Mouse (Mus musculus): ENCODE results near the gene B830017H08Rik.

Gene B830017H08Rik

DNA sequence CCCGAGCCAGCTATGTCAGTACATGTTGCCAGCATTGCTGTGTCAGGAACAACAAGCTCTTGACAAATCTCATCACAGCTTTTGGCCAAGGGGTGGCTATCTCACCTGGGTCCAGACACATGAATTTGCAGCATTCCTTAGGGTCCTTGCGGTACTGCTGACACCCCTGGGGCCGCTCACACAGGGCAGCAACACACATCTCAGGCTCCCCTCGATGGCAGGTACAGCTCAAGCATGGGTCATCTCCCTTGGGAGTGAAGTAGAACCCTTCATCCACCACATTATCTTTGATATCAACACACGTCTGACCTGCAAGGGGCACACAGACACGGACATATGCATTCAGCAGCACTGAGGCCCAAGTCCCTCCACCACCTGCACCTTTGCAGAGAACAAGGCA is 16.6 kb downstream of the B830017H08Rik start:
- in situ Hi-C loops (cut with MboI, MseI): no loop called here

DNA sequence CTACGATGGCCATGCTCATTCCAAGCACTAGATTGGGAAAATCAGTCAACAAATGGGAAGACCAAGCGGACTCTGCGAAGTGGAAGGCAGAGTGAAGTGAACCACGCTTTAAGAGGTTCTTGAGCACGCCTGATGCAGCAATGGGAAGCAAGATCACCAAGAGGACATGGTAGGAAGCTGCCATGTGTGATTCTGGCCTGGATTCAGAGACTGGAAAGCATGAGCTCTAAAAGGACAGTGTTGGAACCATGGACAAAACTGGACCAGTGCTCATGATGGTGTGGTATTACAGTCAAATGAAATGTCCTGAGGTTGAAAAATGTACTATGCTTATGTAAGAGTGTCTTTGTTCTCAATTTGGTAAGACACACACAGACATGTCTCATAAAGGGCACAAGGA is 18.4 kb downstream of the B830017H08Rik start:
- in situ Hi-C loops (cut with MboI, MseI): no loop called here

DNA sequence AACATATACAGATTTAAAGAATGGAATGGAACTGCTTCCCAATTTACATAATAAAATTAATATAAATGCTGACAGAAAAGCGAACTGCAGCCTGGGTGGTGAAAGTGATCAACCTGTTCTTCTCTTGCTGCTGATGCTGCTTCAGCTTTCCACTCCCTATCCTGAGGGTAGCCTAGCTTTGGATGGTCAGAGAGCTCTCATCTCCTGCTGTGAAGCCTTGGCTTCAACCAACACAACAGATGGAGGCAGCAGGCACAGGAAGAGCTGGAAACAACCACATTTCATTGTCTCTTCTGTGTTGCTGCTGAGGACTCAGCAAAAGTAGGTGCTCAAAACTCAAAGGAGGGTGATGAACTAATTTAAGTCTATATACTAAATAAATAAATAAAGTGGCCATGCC is 18.9 kb downstream of the B830017H08Rik start:
- in situ Hi-C loops (cut with MboI, MseI): no loop called here

DNA sequence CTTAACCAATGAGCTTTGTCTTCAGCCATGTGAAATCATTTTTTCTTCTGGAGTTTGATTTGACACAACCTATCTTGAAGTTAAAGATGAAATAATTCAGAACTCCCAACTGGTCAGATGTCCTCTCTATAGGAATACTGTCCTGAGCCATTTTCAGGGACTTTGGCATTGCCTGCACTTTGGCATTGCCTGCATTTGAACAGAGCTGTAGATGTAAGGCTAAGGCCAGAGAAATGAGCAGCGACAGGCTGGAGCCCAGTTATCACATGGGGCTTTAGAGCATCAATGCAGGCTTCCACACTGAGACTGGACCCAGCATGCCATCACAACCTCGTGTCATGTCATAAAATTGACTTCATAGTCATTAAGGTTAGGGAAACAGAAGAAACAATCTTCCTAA is 20.3 kb downstream of the B830017H08Rik start:
- in situ Hi-C loops (cut with MboI, MseI): no loop called here

DNA sequence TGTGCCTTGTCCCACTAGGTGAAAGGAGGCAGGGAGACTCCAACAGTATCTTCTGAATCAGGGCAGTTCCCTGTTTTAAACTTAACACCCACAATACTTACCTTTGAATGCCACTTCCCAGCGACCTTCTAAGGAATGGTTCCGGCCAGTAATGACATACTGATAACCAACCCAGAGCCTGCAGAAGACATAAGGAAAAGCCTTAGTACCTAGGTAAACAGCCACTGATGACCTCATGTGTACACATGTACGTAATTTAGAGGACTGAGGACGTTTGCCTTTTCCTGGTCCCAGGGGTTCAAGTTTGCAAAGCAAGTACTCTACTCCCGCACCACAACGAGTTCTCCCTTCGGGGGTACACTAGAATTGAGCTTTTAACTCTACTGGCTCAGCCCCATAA is 24.2 kb downstream of the B830017H08Rik start:
- in situ Hi-C loops (cut with MboI, MseI): no loop called here

DNA sequence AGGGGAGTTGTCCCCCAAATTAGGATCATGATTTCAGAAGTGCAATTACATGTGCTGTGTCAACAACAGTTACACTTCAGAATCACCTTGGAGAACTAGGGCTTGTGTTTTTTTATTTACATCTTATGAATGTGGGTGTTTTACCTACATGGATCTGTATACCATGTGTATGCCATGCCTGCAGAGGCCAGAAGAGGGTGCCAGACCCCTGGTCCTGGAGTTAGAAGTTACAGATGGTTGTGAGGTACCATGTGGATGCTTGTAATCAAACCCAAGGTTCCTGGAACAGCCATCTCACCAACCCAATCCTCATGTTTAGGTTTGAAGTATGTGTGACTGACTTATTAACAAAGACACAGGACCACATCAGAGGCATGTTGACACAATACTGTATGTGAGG is 25.7 kb downstream of the B830017H08Rik start:
- in situ Hi-C loops (cut with MboI, MseI): no loop called here

DNA sequence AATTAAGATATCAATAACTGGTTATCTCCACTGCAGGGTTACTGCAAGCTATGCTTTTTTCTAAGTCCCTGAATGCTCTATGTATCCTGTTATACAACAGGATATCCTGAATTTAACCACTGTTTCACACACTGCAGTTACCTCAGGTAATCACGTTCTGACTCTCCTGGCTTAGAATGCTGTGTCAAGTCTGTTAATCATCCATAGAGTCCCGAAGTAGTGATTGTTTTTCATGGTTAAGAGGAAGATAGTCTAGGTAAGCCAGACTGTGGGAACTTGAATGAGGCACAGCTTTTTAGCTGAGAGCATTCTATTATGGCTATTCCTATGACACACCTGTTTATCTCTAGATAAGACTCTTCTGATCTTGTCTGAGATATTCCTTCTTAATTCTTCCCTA is 32.4 kb downstream of the B830017H08Rik start:
- in situ Hi-C loops (cut with MboI, MseI): no loop called here

DNA sequence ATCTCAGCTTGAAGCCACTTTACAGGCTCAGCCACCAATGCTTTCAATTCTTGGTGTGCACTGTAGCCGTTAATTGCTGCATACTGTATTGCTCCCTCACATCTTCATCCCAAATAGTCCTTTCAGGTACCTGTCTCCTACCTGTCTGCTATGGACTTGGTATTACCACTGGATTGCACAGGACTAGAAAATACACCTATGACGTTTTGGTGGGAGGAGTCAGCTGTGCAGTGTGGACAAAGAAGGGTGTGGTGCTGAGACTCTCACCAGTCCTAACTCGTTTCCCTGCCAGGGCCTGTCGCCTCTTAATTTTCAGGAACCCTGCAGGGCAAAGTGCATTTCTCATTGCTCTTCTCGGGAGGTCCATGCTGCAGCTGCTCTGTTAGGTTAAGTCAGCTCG is 32.8 kb downstream of the B830017H08Rik start:
- in situ Hi-C loops (cut with MboI, MseI): no loop called here

DNA sequence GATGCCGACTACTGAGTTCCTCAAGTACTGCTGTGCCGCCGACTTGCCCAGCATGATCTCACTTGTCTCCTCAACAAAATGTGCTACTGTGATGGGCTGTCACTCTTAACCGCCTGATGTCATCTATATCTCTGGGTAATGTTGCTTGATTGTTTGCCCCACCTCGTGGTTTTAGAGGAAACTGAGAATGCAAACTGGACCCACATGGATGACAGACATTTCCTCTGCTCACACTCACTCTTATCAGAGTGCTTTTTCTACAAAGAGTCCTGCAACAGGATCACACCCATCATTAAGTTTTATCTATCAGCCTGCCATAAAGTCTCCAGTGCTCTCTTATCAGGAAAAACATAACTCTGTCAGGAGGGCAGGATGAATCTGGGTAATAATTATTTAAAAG is 38.3 kb downstream of the B830017H08Rik start:
- in situ Hi-C loops (cut with MboI, MseI): no loop called here

DNA sequence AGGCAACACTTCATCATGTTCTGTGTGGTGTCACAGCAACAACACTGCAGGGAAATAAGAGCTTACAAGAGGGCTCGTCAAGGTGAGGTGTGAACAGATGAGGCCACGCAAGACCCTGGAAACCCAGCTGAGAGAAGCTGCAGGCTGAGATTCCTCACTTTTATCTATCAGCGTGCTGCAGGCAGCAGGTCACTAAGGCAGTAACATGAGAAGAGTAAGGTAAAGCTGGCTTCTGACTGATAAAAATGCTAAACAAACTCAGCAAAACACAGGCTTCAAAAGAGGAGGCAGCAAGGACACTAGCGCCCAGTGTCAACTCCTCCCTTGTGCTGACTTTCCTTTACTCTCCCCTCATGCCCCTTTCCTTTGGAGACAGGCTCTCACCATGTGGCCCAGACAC is 40.1 kb downstream of the B830017H08Rik start:
- in situ Hi-C loops (cut with MboI, MseI): no loop called here

DNA sequence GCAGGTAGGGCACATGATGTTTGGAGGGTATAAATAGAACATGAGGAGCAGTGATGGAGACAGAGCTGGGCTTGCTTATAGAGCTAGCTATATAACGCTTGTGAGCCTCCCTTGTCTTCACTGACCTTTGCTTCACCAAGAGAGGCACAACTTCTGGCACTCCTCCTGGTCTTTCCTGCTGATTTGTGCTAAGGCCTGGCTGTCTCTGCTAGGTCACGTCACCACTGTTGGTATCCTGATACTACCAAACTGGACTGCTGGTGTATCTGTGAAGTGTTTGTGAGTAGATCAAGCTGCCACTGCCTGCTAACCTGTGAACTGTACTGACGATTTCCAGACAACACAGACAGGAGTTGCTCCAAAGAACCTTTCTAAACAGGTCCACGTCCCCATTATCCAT is 42.3 kb downstream of the B830017H08Rik start:
- in situ Hi-C loops (cut with MboI, MseI): no loop called here

DNA sequence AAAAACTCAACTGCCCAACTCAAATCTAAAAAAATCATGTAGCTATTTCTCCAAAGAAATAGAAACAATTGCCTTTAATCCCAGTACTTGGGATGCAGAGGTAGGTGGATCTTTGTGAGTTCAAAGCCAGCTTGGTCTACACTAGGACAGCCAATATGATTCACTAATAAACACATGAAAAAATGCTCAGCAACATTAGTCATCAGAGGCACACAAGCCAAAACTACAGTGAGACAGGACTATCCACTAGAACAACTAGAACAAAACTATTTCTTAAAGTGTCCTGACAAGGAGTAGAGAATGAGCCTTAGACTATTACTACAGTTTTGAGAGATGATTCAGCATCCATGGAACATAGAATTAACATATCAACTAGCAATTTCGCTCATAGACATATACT is 43.2 kb downstream of the B830017H08Rik start:
- in situ Hi-C loops (cut with MboI, MseI): no loop called here

DNA sequence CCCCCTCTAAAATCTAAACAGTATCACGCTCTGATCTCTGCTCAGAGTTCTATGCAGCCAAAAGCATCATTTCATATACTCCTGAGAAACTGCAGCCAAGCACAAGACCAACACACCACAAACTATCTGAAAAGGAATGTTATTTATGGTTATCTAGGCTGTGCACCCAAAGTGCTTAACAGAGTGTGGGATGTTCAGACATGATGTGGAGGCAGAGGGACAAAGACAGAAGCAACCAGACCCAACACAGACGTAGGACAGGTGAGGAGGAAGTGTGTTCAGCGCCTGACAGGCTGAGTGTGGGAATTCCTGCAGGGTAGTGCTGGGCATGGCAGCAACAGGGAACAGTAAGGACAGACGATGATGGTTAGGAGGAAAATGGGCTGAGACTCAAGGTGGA is 46.6 kb downstream of the B830017H08Rik start:
- in situ Hi-C loops (cut with MboI, MseI): no loop called here

DNA sequence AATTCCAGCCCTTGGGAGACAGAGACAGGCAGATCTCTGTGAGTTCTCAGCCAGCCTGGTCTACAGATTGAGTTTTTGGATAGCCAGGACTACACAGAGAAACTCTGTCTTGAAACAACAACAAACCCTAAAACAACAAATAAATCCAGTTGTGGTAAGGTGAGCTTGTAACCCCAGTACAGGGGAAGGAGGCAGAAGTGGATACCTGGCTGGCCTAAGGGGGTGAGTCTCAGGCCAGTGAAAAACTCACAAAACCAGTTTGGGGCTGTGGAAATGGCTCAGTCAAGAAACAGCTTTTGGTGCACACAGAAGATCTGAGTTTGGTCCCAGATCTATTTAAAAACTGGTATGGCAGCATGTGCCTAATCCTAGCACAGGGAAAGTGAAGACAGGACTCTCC is 49.3 kb downstream of the B830017H08Rik start:
- in situ Hi-C loops (cut with MboI, MseI): no loop called here

DNA sequence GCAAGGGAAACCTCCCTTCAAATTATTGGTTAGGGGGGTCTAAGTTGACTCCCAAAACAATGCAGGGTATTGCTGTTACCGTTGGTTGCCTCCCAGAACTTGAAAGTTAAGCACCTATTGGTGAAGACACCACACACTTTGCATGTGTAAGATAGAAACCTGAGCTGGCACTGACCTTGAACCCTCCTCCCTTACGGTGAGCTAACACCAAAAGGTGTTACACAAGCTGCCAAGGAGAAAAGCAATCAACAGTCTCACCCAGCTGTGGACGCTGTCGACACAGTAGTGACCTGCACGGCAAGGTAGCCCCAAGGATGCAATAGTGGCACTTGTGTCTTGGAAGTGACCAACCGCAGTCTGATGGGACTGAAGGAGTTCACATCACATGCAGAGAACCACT is 51.2 kb downstream of the B830017H08Rik start:
- in situ Hi-C loops (cut with MboI, MseI): no loop called here

All from T-helper 17 cell (primary cell).